Mouse (Mus musculus) layer of hippocampus, adult 18-20 months (tissue): ENCODE measurements at regions not wholly inside any gene's neighbourhood (a gene's known extent, or its start where the extent isn't known, plus 50 kb on each side); places are given as distances from the start of the nearest gene placed in this dataset.
A peak's percentile ranks its signal among the peaks of the same experiment; 100 is the strongest.

Experiments
- DNase-seq, 2 experiments: peaks; one replicate each; pipeline ENCODE4 v3.0.0; 2022; ENCODE audit warnings: low spot score in 2 of 2
- microRNA-seq, 2 experiments: library from miRNA; unstranded; fragments of <30 nt; microRNA quantifications; one replicate each; pipeline ENCODE4 v1.2.0; 2021

DNA sequence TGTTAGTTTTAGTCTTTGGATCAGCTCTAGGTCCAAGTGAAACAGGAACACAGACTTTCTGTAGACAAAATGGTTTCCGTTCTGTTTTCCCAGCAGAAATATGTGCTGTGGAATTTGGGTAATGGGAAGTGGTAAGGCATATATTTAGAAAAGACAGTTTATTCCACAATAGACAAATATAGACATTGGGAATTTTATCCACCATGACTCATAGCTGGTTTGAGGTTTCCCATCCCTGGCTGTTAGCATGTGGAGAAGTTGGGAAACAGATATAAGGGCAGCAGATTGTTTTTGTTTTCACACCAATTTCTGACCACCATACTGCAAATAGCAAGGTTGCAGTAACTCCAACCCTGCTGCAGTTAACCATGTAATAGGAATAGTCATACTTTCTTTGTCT, 385.0 kb upstream of the Adam34 start:
- DNase-seq: no peak

DNA sequence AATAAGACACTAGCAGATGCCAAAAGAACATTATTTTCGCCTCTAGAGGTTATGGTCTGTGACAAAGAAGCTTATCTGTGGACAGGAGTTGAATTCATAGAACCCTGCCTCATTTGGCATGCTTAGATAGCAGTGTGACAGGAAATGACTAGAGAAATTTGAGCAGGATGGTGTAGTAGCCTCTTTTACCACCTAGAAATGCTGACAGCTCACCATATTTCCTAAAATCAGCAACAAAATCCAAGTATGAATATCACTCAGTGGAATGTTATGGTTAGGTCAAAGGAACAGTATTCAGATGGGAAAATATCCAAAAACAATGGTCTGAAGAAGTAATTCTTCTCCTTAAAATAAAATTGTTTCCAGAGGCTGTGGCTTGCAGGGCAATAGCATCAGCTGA, 383.6 kb upstream of the Adam34 start:
- no peak for DNase-seq

GRCm38 (mm10) chr8:44082057-44082456, 372.2 kb upstream of the Adam34 start:
- no peak for DNase-seq

DNA sequence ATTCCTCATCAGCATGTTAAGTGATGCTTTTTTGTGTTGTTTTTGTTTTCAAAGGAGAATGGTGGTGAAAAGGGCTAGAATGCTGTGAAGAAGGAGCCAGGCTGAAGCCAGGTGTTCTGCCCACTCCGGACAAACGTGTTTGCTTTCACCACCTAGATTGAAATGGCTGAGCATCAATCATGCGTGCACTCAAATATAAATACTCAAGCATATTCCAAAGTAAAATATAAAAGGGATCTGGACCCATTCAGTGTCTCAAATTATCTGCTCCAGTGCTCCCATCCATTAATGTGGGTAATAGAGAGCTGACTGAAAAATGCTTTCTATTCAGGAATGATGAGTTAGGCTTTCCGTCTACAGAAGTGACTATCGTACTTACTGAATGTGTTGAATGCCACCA, 349.0 kb upstream of the Adam34 start:
- no peak for DNase-seq

GRCm38 (mm10) chr8:44042572-44043355, 332.9 kb upstream of the Adam34 start:
- DNase-seq: no peak

- peak; percentile 50 to 77 for DNase-seq
Observed at GRCm38 (mm10) chr8:44034211-44034610, 324.4 kb upstream of the Adam34 start.

DNA sequence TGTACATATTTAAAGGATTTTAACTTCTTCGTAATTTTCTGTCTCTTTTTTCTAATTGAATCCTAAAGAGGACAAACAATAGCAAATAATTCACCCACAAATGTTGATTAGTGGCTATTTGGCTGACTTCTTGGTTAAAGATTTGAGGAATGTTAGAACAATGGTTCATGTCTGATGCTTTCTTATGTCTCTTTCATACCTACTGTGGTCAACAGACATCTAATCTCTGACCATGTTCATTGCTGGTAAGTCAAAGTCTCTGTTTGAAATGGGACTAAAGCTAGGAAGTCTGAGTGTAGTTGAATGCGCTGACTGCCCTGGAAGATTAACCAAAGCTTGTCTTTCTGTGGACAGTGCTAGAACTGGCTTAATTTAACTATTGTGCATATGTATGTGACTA, 321.5 kb upstream of the Adam34 start:
- DNase-seq: no peak

GRCm38 (mm10) chr8:44030972-44031371, 321.1 kb upstream of the Adam34 start:
- DNase-seq: no peak

DNA sequence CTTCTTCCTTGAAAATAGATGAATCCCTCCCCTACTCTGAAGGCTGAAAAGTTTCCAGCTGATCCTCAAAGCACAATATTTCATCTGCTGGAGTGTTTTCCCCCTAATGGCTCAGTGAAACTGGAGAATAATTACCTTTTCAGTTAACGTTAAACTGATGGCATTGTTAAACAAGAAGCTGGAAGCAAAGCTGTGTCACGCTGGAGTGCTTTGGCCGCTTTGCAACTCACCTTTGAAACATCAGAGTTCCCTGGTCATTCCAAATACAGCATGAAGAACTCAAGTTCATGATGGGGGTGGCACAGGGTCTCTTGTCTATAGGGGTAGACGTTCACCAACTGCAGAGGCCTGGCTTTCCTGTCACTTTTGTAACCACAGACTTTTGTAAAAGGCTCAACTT, 317.9 kb upstream of the Adam34 start:
- no peak for DNase-seq

DNA sequence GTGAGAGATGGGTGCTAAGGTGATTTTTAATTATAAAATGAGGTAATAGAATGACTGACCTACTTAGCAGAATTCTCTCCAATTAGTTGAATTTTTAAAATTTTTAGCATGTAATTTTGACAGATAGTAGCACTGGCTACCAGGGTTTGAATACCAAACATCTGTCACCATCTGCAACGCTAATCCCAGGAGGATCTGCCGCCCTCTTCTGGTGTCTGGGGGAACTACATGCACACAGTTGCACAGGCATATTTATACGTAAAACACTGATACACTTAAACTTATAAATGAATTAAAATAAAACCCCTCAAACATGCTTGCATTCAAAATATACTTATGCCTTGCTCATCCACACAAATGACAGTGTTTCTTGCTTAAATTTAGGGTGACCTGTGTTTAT, 316.1 kb upstream of the Adam34 start:
- DNase-seq: peak in 1 of 2 experiments; percentile 59

DNA sequence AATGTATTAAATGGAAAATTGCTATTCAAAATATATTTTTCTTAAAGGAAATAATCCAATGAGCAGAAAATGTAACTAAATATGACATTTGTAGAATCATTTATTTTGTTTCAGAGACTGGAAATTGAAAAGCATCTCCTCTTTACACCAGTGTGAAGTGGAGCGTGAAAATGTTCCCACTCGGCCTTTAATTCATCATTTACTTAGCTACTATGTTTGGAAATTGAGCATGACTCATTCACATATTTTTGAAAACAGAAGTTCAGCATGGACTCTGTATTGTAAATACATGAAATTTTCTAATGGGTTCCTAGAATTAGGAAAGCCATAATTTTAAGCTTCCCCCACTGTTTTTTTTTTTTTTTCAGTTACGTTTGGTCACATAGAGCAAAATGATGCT, 314.2 kb upstream of the Adam34 start:
- no peak for DNase-seq

Small RNA genes lying in the stretch of these regions (microRNA-seq; reads per million reads assigned to microRNA genes)
- 0 reads per million in 2 experiments for gene Gm24591
